Mouse (Mus musculus) ES-E14 (cell line): Measurements from ENCODE around the gene Ptbp2.

ENCODE experiments used
- HCFC1 ChIP-seq: IDR thresholded peaks from 2 replicates; pipeline ENCODE4 v1.6.1; 2012; ENCODE audit warnings: low read length, inconsistent platforms, borderline replicate concordance; ENCODE audit not compliant: insufficient read depth
- ZNF384 ChIP-seq: IDR thresholded peaks from 2 replicates; pipeline ENCODE4 v1.6.1; 2012; ENCODE audit warnings: low read depth, low read length, inconsistent platforms

- no peak for TF ChIP-seq ZNF384
- no peak for TF ChIP-seq HCFC1
Measured at GRCm38 (mm10) chr3:119684741-119685140, 99.5 kb downstream of the Ptbp2 start.
